Mouse (Mus musculus): Measurements from ENCODE around the gene Lrrc63. TPM values are rescaled to one million over a fixed set of nuclear protein-coding genes. Genes with fewer than 3 reads are reported as not detected.
A peak's percentile ranks its signal among the peaks of the same experiment; 100 is the strongest.
"Not testable (repeated sequence)": the region's sequence is repeated elsewhere in the genome, so short reads cannot be mapped to it uniquely, and the experiment has no call there.

The Lrrc63 gene
- total RNA-seq, 2 experiments from 2014 or later: not detected

DNA sequence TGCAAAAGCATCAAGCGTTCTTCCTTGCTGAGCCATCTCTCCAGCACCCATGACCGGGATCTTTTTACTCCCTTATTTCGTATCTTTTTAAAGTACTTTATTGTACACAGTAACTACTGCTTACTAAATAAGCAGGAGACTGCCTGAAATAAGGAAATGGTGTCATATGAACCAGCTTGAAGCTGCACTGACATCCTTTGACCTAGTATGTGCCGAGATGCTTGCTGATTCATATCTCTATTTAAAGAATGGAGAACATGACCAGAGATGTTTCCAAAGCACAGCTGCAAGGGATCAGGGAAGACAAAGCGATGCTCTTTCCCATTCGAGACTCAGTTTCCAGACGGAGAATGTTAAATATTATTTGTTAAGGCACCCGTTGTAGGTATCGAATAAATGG lies 33.7 kb upstream of the Lrrc63 start:
- TF ChIP-seq CTCF (conservative IDR thresholded peaks at IDR 0.05): no peak
- Histone ChIP-seq H3K4me3 (no peak overlapping the region), H3K27ac (no peak overlapping the region)
- no peak for DNase-seq (ENCODE audit: low spot score in 2 of 2)

DNA sequence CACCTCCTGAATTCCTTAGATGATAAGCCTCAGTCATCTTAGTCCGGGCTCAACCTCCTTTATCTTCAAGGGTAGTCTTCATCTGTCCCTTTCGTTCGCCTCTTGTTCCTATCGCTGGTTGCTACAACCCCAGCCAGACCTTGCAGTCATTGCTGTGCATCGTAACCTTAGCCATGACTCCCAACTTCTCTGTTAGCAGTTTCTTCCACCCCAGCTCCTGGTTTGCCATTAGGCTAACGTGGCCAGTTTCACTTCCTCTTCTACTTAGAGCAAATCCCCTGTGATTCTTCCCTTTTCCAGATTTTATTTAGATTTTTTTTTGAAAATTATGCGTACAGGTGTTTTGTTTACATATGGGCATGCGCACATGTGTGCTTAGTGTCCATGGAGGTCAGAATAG lies 33.2 kb upstream of the Lrrc63 start:
- no peak for TF ChIP-seq CTCF (conservative IDR thresholded peaks at IDR 0.05)
- no peak for DNase-seq (ENCODE audit: low spot score in 2 of 2)
- Histone ChIP-seq H3K4me3 (no peak overlapping the region), H3K27ac (no peak overlapping the region)

GRCm38 (mm10) chr14:75159375-75159774 lies 28.7 kb upstream of the Lrrc63 start:
- H3K4me3 ChIP-seq: no peak overlapping the region
- H3K27ac ChIP-seq: no peak overlapping the region
- DNase-seq (ENCODE audit: low spot score in 2 of 2): no peak
- TF ChIP-seq CTCF (conservative IDR thresholded peaks at IDR 0.05): no peak

DNA sequence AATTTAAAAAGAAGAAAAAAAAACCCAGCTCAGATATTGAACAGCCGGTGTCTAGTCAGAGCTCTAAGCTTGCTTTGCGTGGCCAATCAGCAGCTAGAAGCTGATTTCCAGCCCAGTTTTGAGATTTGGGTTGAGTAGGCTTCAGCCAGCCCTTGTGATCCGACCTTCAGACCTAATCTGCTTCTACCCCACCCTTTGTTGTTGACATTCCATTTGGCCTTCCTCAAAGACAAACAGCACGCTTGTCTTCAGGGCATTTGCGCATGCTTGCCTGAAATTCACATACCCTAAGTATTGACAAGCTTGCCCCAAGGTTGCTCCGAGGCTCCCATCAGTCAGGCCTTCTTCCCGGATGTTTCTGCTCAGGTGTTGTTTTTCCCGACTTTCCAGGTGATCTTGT lies 23.8 kb upstream of the Lrrc63 start:
- no peak for TF ChIP-seq CTCF (conservative IDR thresholded peaks at IDR 0.05)
- no peak for DNase-seq (ENCODE audit: low spot score in 2 of 2)
- Histone ChIP-seq H3K4me3 (no peak overlapping the region), H3K27ac (no peak overlapping the region)

- no peak overlapping the region for H3K27ac ChIP-seq
- no peak for DNase-seq (ENCODE audit: low spot score in 2 of 2)
- TF ChIP-seq CTCF (conservative IDR thresholded peaks at IDR 0.05): no peak
- H3K4me3 ChIP-seq: no peak overlapping the region
These were observed 20.5 kb upstream of the Lrrc63 start for GRCm38 (mm10) chr14:75151146-75151545.

DNA sequence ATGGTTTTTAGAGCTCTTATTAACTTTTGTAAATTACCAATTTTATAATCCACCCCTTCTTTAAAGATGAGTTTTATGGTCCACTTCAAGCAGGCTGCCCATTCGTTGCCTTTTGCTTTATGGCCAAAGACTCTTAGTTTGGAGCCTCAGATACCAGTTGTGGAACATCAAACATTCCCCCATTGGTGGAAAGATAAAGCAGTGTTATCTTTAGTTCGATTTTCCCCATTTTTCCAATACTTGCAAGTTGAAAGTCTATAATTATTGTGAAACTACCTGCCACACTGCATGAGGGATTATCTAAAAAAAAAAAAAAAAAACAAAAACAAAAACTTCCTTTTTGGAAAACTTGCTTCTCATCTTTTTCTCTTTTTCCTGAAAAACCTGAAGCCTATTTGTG lies 20.0 kb upstream of the Lrrc63 start:
- H3K27ac ChIP-seq: no peak overlapping the region
- no peak for TF ChIP-seq CTCF (conservative IDR thresholded peaks at IDR 0.05)
- no peak for DNase-seq (ENCODE audit: low spot score in 2 of 2)
- H3K4me3 ChIP-seq: no peak overlapping the region

DNA sequence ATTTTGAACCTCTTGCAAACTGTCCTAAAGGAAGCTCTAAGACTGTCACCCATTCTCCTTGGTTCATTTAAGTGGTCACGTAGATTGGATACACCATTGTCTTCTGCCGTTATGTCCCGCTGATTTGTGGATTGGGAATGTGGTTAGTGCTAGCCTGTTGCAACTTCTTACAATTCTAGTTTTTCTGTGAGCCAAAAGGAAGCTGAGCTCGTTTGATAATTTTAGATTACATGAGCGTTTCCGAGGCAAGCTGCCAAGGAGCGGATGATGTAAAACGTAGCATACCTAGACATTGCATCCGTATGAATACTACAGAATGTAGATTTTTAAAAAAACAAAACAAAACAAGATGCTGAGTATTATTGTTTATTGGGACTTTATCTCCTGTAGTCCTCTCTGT lies 17.5 kb upstream of the Lrrc63 start:
- no peak overlapping the region for H3K4me3 ChIP-seq
- no peak overlapping the region for H3K27ac ChIP-seq
- TF ChIP-seq CTCF (conservative IDR thresholded peaks at IDR 0.05): no peak
- no peak for DNase-seq (ENCODE audit: low spot score in 2 of 2)

DNA sequence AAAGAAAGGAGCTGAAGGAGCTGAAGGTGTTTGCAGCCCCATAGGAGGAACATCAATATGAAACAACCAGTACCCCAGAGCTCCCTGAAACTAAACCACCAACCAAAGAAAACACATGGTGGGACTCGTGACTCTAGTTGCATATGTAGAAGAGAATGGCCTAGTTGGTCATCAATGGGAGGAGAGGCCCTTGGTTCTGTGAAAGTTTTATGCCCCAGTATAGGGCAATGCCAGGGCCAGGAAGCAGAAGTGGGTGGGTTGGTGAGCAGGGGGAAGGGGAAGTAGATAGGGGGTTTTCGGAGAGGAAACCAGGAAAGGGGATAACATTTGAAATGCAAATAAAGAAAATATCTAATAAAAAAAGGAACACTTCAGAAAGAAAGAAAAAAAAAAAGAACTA lies 17.0 kb upstream of the Lrrc63 start:
- not testable (repeated sequence) for H3K27ac ChIP-seq; H3K4me3 ChIP-seq; DNase-seq (ENCODE audit: low spot score in 2 of 2)

- Histone ChIP-seq H3K4me3 (no peak overlapping the region), H3K27ac (no peak overlapping the region)
- DNase-seq (ENCODE audit: low spot score in 2 of 2): no peak
- no peak for TF ChIP-seq CTCF (conservative IDR thresholded peaks at IDR 0.05)
These were observed 8.5 kb upstream of the Lrrc63 start for GRCm38 (mm10) chr14:75139225-75139624.

DNA sequence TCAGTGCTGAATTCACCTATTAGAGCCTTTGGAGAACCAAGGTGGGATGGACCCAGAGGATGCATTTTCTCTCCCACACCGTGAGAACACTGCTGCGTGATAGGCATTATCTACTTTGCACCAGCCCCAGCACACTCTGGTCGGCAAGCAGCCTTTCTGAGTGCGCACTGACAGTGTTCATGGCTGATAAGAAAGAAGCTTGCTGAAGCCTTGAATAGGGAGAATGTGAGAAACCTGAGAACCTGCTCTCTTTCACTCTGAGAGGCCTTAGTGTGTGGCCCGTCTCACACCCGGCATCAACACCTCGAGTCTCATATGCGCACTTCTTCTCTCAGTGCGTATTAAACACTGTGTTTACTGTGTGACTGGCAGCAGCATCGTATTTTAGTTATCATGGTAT lies 7.8 kb upstream of the Lrrc63 start:
- no peak overlapping the region for H3K27ac ChIP-seq
- no peak for TF ChIP-seq CTCF (conservative IDR thresholded peaks at IDR 0.05)
- no peak for DNase-seq (ENCODE audit: low spot score in 2 of 2)
- no peak overlapping the region for H3K4me3 ChIP-seq

DNA sequence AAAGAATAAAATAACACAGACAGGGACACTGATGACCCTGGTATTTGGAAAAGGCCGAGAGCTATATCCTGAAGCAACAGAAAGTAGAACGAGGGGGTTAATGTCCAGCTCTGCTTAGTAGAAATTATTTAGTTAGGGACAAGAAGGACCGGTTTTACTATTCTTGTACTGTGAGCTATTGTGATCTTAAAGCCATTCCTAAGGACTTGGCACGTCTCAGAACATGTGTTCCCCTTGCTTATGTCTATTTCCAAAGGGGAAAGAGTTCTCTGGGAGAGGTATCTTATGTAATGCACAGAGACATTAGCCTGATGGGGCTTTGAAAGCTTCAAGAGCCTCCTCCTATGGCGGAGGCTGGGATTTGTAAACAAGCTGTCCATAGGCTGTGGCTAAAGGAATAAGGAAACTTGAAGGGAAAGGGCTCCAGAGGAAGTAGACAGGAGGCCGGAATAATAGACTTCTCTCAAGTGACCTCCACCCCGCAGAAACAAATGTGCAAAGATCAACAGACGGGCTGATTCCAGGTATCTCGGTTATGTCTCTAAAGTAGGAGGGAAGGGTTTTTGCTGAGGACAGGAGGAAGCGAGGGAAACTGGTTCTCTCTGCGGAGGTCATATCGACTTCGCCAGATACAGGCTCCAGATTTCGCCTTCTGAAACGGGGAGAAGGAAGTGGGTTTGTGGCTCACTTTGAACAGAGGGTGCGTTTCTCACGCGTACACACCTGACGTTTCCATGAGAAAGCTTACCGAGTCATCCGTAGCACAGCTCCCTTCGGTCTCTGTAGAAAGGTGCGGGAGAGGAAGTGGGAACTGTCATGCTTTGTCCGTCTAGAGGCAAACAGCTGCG lies 5.7 kb upstream of the Lrrc63 start:
- Histone ChIP-seq H3K27ac (no peak overlapping the region), H3K4me3 (peak overlapping the region; percentile 17)
- no peak for TF ChIP-seq CTCF (conservative IDR thresholded peaks at IDR 0.05)
- DNase-seq (ENCODE audit: low spot score in 2 of 2): no peak

GRCm38 (mm10) chr14:75131324-75131935 lies 749 bp upstream of the Lrrc63 start:
- no peak for TF ChIP-seq CTCF (conservative IDR thresholded peaks at IDR 0.05)
- DNase-seq (ENCODE audit: low spot score in 2 of 2): no peak
- Histone ChIP-seq H3K4me3 (peak overlapping the region; percentile 70), H3K27ac (peak overlapping the region; percentile 11; the same call in 1 of the 2 replicates)

GRCm38 (mm10) chr14:75121658-75122057 lies 9.0 kb downstream of the Lrrc63 start:
- no peak for DNase-seq (ENCODE audit: low spot score in 2 of 2)
- Histone ChIP-seq H3K27ac (no peak overlapping the region), H3K4me3 (no peak overlapping the region)
- TF ChIP-seq CTCF (conservative IDR thresholded peaks at IDR 0.05): no peak

- no peak for TF ChIP-seq CTCF (conservative IDR thresholded peaks at IDR 0.05)
- Histone ChIP-seq H3K27ac (no peak overlapping the region), H3K4me3 (no peak overlapping the region)
- DNase-seq (ENCODE audit: low spot score in 2 of 2): no peak
These were observed 27.7 kb downstream of the Lrrc63 start for GRCm38 (mm10) chr14:75102956-75103355.
